Mouse (Mus musculus): ENCODE measurements around the gene Mettl14. TPM values are rescaled to one million over a fixed set of nuclear protein-coding genes. Genes with fewer than 3 reads are reported as not detected.

Gene Mettl14
- polyA plus RNA-seq, 1 experiment from 2014 or later: 27.4 TPM

GRCm38 (mm10) chr3:123351519-123351918 lies 34.4 kb downstream of the Mettl14 start:
- Histone ChIP-seq H3K27me3 (ENCODE audit: insufficient read depth, poor library complexity, severe bottlenecking) (no peaks in the 10 kb centered on the region), H3K36me3 (no peaks in the 10 kb centered on the region), H3K4me1 (replicated peaks) (no peaks in the 10 kb centered on the region), H3K4me3 (no peak overlapping the region), H3K9me3 (no peaks in the 10 kb centered on the region), H3K27ac (no peak overlapping the region)
- no peak for DNase-seq (ENCODE audit: low spot score)
- WGBS: 83% methylated on average over 2 of the region's 2 CpGs

GRCm38 (mm10) chr3:123350602-123351001 lies 35.3 kb downstream of the Mettl14 start:
- no peak overlapping the region for H3K27ac ChIP-seq
- DNase-seq (ENCODE audit: low spot score): no peak
- H3K9me3 ChIP-seq: no peaks in the 10 kb centered on the region
- H3K4me1 ChIP-seq (replicated peaks): no peaks in the 10 kb centered on the region
- 88% methylated on average over 8 of the region's 8 CpGs for WGBS
- H3K36me3 ChIP-seq: no peaks in the 10 kb centered on the region
- no peaks in the 10 kb centered on the region for H3K27me3 ChIP-seq (ENCODE audit: insufficient read depth, poor library complexity, severe bottlenecking)
- no peak overlapping the region for H3K4me3 ChIP-seq

GRCm38 (mm10) chr3:123348080-123348802 lies 37.7 kb downstream of the Mettl14 start:
- WGBS: 92% methylated on average over 12 of the region's 12 CpGs
- no peak overlapping the region for H3K4me3 ChIP-seq
- no peak overlapping the region for H3K27ac ChIP-seq
- H3K36me3 ChIP-seq: no peaks in the 10 kb centered on the region
- no peak for DNase-seq (ENCODE audit: low spot score)
- H3K27me3 ChIP-seq (ENCODE audit: insufficient read depth, poor library complexity, severe bottlenecking): no peaks in the 10 kb centered on the region
- H3K4me1 ChIP-seq (replicated peaks): no peaks in the 10 kb centered on the region
- no peaks in the 10 kb centered on the region for H3K9me3 ChIP-seq

- Histone ChIP-seq H3K4me3 (no peak overlapping the region), H3K27ac (no peak overlapping the region), H3K4me1 (replicated peaks) (no peaks in the 10 kb centered on the region), H3K9me3 (no peaks in the 10 kb centered on the region), H3K36me3 (no peaks in the 10 kb centered on the region), H3K27me3 (ENCODE audit: insufficient read depth, poor library complexity, severe bottlenecking) (no peaks in the 10 kb centered on the region)
- WGBS: 84% methylated on average over 6 of the region's 6 CpGs
- DNase-seq (ENCODE audit: low spot score): no peak
Measured at GRCm38 (mm10) chr3:123343690-123344089, 42.2 kb downstream of the Mettl14 start.

GRCm38 (mm10) chr3:123341049-123341448 lies 44.9 kb downstream of the Mettl14 start:
- H3K4me1 ChIP-seq (replicated peaks): no peaks in the 10 kb centered on the region
- WGBS: 85% methylated on average over 2 of the region's 2 CpGs
- no peak overlapping the region for H3K27ac ChIP-seq
- H3K36me3 ChIP-seq: no peaks in the 10 kb centered on the region
- H3K4me3 ChIP-seq: no peak overlapping the region
- no peaks in the 10 kb centered on the region for H3K9me3 ChIP-seq
- H3K27me3 ChIP-seq (ENCODE audit: insufficient read depth, poor library complexity, severe bottlenecking): no peaks in the 10 kb centered on the region
- DNase-seq (ENCODE audit: low spot score): no peak

GRCm38 (mm10) chr3:123338666-123339195 lies 47.2 kb downstream of the Mettl14 start:
- no peaks in the 10 kb centered on the region for H3K27me3 ChIP-seq (ENCODE audit: insufficient read depth, poor library complexity, severe bottlenecking)
- H3K27ac ChIP-seq: no peak overlapping the region
- no peak overlapping the region for H3K4me3 ChIP-seq
- DNase-seq (ENCODE audit: low spot score): no peak
- no peaks in the 10 kb centered on the region for H3K4me1 ChIP-seq (replicated peaks)
- WGBS: 85% methylated on average over 12 of the region's 12 CpGs
- H3K9me3 ChIP-seq: no peaks in the 10 kb centered on the region
- no peaks in the 10 kb centered on the region for H3K36me3 ChIP-seq

GRCm38 (mm10) chr3:123337853-123338252 lies 48.1 kb downstream of the Mettl14 start:
- DNase-seq (ENCODE audit: low spot score): no peak
- H3K27me3 ChIP-seq (ENCODE audit: insufficient read depth, poor library complexity, severe bottlenecking): no peaks in the 10 kb centered on the region
- H3K9me3 ChIP-seq: no peaks in the 10 kb centered on the region
- 74% methylated on average over 6 of the region's 6 CpGs for WGBS
- H3K4me1 ChIP-seq (replicated peaks): 0 out of 2 replicates have a peak, but pooled peaks cover 3% of the 10 kb centered on the region
- H3K4me3 ChIP-seq: no peak overlapping the region
- no peak overlapping the region for H3K27ac ChIP-seq
- no peaks in the 10 kb centered on the region for H3K36me3 ChIP-seq

GRCm38 (mm10) chr3:123336951-123337350 lies 49.0 kb downstream of the Mettl14 start:
- Histone ChIP-seq H3K4me3 (no peak overlapping the region), H3K27me3 (ENCODE audit: insufficient read depth, poor library complexity, severe bottlenecking) (no peaks in the 10 kb centered on the region), H3K36me3 (no peaks in the 10 kb centered on the region), H3K9me3 (no peaks in the 10 kb centered on the region), H3K4me1 (replicated peaks) (0 out of 2 replicates have a peak, but pooled peaks cover 5% of the 10 kb centered on the region), H3K27ac (no peak overlapping the region)
- DNase-seq (ENCODE audit: low spot score): no peak
- WGBS: 78% methylated on average over 5 of the region's 5 CpGs

- 0 out of 2 replicates have a peak, but pooled peaks cover 5% of the 10 kb centered on the region for H3K4me1 ChIP-seq (replicated peaks)
- H3K9me3 ChIP-seq: no peaks in the 10 kb centered on the region
- no peak overlapping the region for H3K4me3 ChIP-seq
- no peaks in the 10 kb centered on the region for H3K36me3 ChIP-seq
- no peaks in the 10 kb centered on the region for H3K27me3 ChIP-seq (ENCODE audit: insufficient read depth, poor library complexity, severe bottlenecking)
- DNase-seq (ENCODE audit: low spot score): no peak
- 86% methylated on average over 7 of the region's 7 CpGs for WGBS
- no peak overlapping the region for H3K27ac ChIP-seq
Measured at GRCm38 (mm10) chr3:123336455-123336854, 49.5 kb downstream of the Mettl14 start.

GRCm38 (mm10) chr3:123335480-123335879 lies 50.4 kb downstream of the Mettl14 start:
- no peaks in the 10 kb centered on the region for H3K9me3 ChIP-seq
- no peaks in the 10 kb centered on the region for H3K36me3 ChIP-seq
- no peak overlapping the region for H3K27ac ChIP-seq
- WGBS: 85% methylated on average over 3 of the region's 3 CpGs
- no peak overlapping the region for H3K4me3 ChIP-seq
- DNase-seq (ENCODE audit: low spot score): no peak
- 0 out of 2 replicates have a peak, but pooled peaks cover 5% of the 10 kb centered on the region for H3K4me1 ChIP-seq (replicated peaks)
- H3K27me3 ChIP-seq (ENCODE audit: insufficient read depth, poor library complexity, severe bottlenecking): no peaks in the 10 kb centered on the region

GRCm38 (mm10) chr3:123334947-123335346 lies 51.0 kb downstream of the Mettl14 start:
- WGBS: 84% methylated on average over 7 of the region's 7 CpGs
- Histone ChIP-seq H3K4me3 (no peak overlapping the region), H3K27ac (no peak overlapping the region), H3K9me3 (no peaks in the 10 kb centered on the region), H3K4me1 (replicated peaks) (0 out of 2 replicates have a peak, but pooled peaks cover 5% of the 10 kb centered on the region), H3K27me3 (ENCODE audit: insufficient read depth, poor library complexity, severe bottlenecking) (no peaks in the 10 kb centered on the region), H3K36me3 (no peaks in the 10 kb centered on the region)
- DNase-seq (ENCODE audit: low spot score): no peak

- Histone ChIP-seq H3K4me1 (replicated peaks) (0 out of 2 replicates have a peak, but pooled peaks cover 5% of the 10 kb centered on the region), H3K4me3 (no peak overlapping the region), H3K36me3 (no peaks in the 10 kb centered on the region), H3K27me3 (ENCODE audit: insufficient read depth, poor library complexity, severe bottlenecking) (no peaks in the 10 kb centered on the region), H3K9me3 (no peaks in the 10 kb centered on the region), H3K27ac (no peak overlapping the region)
- WGBS: 49% methylated on average over 4 of the region's 4 CpGs
- no peak for DNase-seq (ENCODE audit: low spot score)
Measured at GRCm38 (mm10) chr3:123333055-123333424, 52.9 kb downstream of the Mettl14 start.

GRCm38 (mm10) chr3:123332330-123333054 lies 53.4 kb downstream of the Mettl14 start:
- DNase-seq (ENCODE audit: low spot score): no peak
- no peak overlapping the region for H3K27ac ChIP-seq
- 0 out of 2 replicates have a peak, but pooled peaks cover 5% of the 10 kb centered on the region for H3K4me1 ChIP-seq (replicated peaks)
- H3K36me3 ChIP-seq: no peaks in the 10 kb centered on the region
- no peak overlapping the region for H3K4me3 ChIP-seq
- no peaks in the 10 kb centered on the region for H3K27me3 ChIP-seq (ENCODE audit: insufficient read depth, poor library complexity, severe bottlenecking)
- WGBS: 87% methylated on average over 2 of the region's 2 CpGs
- H3K9me3 ChIP-seq: no peaks in the 10 kb centered on the region

Data from hindbrain, embryonic 10.5 days (tissue).